Mouse (Mus musculus) cerebral cortex, adult 2 months (tissue): ENCODE results near the gene Fars2.

Source experiments
- WGBS: fragments of 180-500 bp; shearing (Covaris S2); methylation state at CpG from one replicate; pipeline ENCODE4 v1.1.7; 2018; 5-methylcytosine and 5-hydroxymethylcytosine counted together

Fars2 gene

DNA sequence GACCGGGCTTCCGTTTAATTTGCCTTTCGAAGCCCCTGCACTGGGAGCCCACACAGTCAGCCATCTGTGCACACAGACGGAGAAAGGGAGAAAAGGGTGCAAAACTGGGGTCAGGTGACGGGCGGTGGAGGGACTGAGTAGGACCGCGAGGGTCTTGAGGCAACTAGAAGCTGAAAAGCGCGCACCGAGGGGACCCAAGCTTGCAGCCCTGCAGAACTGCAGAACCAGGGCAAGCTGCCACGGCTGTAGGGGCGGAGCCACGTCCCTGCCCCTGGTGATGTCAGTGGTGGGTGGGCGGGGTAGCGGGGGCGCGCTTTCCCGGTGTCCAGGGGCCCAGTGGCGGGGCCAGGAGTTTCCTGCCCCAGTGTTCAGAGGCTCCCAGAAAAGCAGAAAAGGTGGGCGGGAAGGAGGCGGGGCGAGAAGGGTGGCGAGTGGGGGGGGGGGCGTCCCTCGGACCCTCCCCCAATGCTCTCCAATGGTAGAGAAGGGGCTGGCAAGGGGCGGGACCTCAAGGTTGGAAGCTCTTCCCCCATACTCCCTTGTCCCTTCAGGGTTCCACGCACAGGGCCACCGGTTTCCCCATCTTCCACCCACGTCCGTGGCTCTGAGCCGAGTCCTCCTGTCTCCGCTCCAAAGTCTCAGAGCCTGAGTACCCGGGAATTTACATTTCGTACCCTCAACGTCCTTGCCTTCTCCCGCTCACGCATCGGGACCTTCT, 618.8 kb downstream of the Fars2 start:
- WGBS = 2% methylated on average over 35 of the region's 39 CpGs

DNA sequence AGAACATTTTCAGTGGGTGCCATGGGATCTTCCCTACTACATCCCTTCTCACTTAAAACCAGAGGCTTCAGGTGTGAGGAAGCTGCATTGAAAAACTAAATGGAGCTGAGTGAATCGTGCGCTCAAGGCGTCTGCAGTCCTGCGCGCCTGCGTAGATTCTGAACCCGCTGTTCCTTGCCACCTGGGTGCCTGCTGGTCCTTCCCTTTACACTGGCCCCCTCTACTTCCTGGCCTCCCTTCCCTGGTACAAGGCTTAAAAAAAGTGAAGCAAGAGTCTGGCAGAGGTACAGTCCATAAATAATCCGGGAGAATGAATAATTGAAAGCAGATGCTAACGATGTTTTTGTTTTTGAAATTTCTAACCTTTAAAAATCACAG, 619.4 kb downstream of the Fars2 start:
- WGBS = 16% methylated on average over 9 of the region's 9 CpGs

DNA sequence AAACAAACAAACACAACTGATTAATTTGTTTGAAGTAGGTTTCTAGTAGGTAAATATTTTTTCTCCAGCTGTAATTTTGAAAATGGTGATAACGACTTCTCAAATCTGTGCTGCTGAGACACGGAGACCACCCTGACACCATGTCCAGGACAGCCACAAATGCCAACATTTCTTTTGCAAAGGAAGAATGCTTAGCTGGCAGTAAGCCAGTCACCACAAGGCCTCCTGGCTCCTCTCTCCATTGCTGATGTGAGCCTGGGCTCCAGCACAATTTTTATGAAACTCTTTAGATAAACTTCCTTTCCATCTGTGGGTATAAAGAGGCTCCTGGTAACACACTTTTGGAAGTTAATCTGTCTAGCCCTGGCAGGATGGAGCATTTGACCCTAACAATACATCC, 632.8 kb downstream of the Fars2 start:
- WGBS = 72% methylated on average over 2 of the region's 2 CpGs

DNA sequence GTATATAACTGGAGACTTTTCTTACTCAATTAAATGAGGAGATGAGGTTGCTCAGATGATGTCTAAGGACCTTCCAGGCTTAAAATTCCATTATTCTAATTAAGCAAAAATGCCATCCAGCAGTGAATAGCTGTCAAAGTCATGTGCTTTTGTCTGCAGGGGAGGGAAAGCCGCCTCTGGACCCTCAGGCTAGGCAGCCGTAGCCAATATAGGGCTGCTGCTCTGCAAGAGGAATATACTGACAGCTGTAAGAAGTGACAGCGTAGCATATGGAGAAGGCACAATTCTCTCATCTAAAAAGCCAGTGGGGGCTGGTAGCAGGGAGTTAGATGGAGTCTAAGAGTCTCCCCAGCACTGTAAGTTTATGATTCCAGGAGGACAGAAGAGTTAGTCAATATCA, 634.6 kb downstream of the Fars2 start:
- WGBS = 79% methylated on average over 3 of the region's 3 CpGs

DNA sequence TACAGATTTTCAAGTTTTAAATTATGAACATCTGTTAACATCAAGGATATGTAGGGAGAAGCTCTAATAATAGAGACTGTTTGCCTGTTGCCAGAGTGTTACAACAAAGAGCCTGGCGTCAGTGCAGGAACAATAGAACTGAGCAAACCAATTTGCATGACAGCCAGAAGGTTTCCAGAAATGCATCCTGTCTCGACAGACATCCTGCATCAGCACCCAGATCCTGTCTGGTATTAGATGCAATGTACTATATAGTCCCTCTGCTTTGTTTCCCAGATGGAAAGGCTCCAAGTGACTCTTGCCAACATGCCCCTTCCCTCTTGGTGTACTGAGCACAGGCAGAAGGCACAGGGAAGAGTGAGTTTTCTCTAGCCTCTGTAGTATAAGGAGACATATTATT, 649.6 kb downstream of the Fars2 start:
- 35% methylated on average over 2 of the region's 2 CpGs for WGBS
